Mouse (Mus musculus) kidney, postnatal 0 days (tissue): ENCODE data around the gene Igsf9b. TPM values are rescaled to one million over a fixed set of nuclear protein-coding genes. Genes with fewer than 3 reads are reported as not detected.
A peak's percentile ranks its signal among the peaks of the same experiment; 100 is the strongest.

Experiments
- ATAC-seq: fragments of 200-750 bp; cut with Nextera tagmentation; replicated peaks from 2 replicates; pipeline ENCODE4 v1.8.0; 2017; ENCODE audit warnings: low read depth, moderate number of reproducible peaks, moderate TSS enrichment, moderate library complexity; ENCODE audit not compliant: low FRiP score
- DNase-seq: peaks from one replicate; pipeline ENCODE4 v3.0.0-alpha.2; 2016; ENCODE audit warnings: low spot score
- H3K27ac ChIP-seq: fragments of 300-500 bp; sonication (generic); 2 replicates; pipeline ENCODE4 v1.5.1; 2014; ENCODE audit warnings: mild to moderate bottlenecking
- H3K27me3 ChIP-seq: fragments of 300-500 bp; sonication (generic); 2 replicates; pipeline ENCODE4 v1.6.1; 2014; ENCODE audit warnings: low read length, mixed read lengths; ENCODE audit not compliant: insufficient read depth
- H3K36me3 ChIP-seq: fragments of 300-500 bp; sonication (generic); 2 replicates; pipeline ENCODE4 v1.6.1; 2014; ENCODE audit warnings: low read length, mixed read lengths; ENCODE audit not compliant: insufficient read depth
- H3K4me1 ChIP-seq: fragments of 300-500 bp; sonication (generic); replicated peaks from 2 replicates; pipeline ENCODE4 v1.6.1; 2014; ENCODE audit warnings: antibody characterized with exemption, low read length, mixed read lengths; ENCODE audit not compliant: insufficient read depth
- H3K4me2 ChIP-seq: fragments of 300-500 bp; sonication (generic); 2 replicates; pipeline ENCODE4 v1.6.1; 2014; ENCODE audit warnings: mild to moderate bottlenecking, low read length, moderate library complexity, mixed read lengths
- H3K4me3 ChIP-seq: fragments of 300-500 bp; sonication (generic); replicated peaks from 2 replicates; pipeline ENCODE4 v1.5.1; 2014; ENCODE audit warnings: low read depth, low read length
- H3K9ac ChIP-seq: fragments of 300-500 bp; sonication (generic); 2 replicates; pipeline ENCODE4 v1.6.1; 2014; ENCODE audit warnings: low read depth, low read length
- H3K9me3 ChIP-seq: fragments of 300-500 bp; sonication (generic); replicated peaks from 2 replicates; pipeline ENCODE4 v1.6.1; 2016; ENCODE audit warnings: low read length, inconsistent platforms, mixed read lengths
- CTCF ChIP-seq: IDR thresholded peaks from 2 replicates; pipeline ENCODE4 v1.5.1; 2016; ENCODE audit warnings: antibody characterized with exemption, low read depth, mild to moderate bottlenecking, moderate library complexity
- WGBS: fragments of 180-500 bp; shearing (Covaris S2); extraction: QIAGEN DNeasy Blood & Tissue Kit; methylation state at CpG from one replicate; pipeline ENCODE4 v1.1.7; 2014; 5-methylcytosine and 5-hydroxymethylcytosine counted together
- polyA plus RNA-seq: library from polyadenylated mRNA; unstranded; fragments of >200 nt; fragmentation: Nextera tagmentation; extraction: Ambion mirVana; gene quantifications from 2 replicates; pipeline ENCODE4 v1.2.1, GENCODE M21; 2015

Igsf9b gene
- polyA plus RNA-seq, 1 experiment from 2014 or later, result 1.0 TPM

DNA sequence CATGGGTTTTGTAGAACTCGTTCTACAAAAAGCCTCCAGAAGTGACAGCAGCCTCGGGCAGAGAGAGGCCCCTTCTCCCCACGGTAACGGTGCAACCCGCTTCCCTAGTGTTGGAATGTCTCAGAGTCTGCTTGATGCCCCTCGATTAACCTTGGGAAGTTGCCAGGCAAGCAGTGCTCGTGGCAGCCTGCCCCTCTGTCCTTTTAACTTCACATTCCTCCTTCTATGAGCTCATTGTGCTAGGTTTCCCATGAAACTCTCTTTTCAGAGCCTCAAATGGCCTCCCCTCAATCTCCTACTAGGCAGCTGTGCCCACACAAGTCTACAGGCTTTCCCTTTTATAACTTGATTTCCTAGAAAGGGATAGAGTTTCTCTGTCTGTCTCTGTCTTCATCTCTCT is 10.6 kb upstream of the Igsf9b start:
- no peaks in the 10 kb centered on the region for H3K9me3 ChIP-seq
- 33% methylated on average over 7 of the region's 7 CpGs for WGBS
- no peaks in the 10 kb centered on the region for H3K27me3 ChIP-seq
- TF ChIP-seq CTCF, result no peak
- DNase-seq (no peak), ATAC-seq (no peak)
- H3K36me3 ChIP-seq, result no peaks in the 10 kb centered on the region
- H3K4me3 ChIP-seq, result no peak overlapping the region
- H3K4me2 ChIP-seq, result no peak overlapping the region
- H3K27ac ChIP-seq, result no peak overlapping the region
- H3K4me1 ChIP-seq, result no peaks in the 10 kb centered on the region
- no peak overlapping the region for H3K9ac ChIP-seq

DNA sequence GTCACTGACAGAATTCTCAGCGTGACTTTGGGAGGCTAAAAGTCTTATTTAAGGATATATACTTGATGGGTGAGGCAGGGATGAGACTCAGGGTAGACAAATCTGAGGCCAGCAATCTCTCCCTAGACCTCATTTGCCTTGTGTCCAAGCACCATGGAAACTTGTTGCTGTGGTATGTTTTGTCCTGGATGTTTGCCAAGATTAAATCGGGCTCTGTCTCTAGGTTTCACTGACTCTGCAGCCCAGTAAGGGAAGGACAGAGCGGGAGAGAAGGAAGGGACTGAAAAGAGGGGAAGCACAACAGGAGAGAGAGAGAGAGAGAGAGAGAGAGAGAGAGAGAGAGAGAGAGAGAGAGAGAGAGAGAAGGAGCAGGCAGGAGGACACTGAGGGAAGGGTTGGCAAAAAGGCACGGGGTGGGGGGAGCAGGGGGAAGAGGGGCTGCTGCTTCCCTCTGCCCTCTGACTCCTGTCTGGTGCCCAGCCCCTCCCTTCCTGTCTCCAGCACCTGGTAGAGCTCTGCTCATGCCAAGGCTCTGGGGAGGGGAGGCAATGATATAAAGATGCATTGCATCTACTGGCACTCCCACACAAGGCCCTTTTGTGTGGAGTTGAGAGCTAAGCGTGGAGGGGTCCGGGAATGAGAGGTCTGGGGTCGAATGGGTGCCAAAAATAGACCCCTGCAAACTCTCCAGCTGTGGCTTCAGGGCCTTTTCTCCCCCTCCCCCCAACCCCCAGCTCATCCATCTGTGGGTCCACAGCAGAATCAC is 9.3 kb upstream of the Igsf9b start:
- H3K4me2 ChIP-seq, result no peak overlapping the region
- 19% methylated on average over 7 of the region's 7 CpGs for WGBS
- no peak overlapping the region for H3K27ac ChIP-seq
- no peaks in the 10 kb centered on the region for H3K27me3 ChIP-seq
- DNase-seq, result peak; percentile 54
- H3K4me3 ChIP-seq, result no peak overlapping the region
- 0 out of 2 replicates have a peak, but pooled peaks have one; percentile 43 for ATAC-seq
- no peak for TF ChIP-seq CTCF
- H3K9me3 ChIP-seq, result no peaks in the 10 kb centered on the region
- H3K36me3 ChIP-seq, result no peaks in the 10 kb centered on the region
- H3K4me1 ChIP-seq, result no peaks in the 10 kb centered on the region
- H3K9ac ChIP-seq, result no peak overlapping the region

DNA sequence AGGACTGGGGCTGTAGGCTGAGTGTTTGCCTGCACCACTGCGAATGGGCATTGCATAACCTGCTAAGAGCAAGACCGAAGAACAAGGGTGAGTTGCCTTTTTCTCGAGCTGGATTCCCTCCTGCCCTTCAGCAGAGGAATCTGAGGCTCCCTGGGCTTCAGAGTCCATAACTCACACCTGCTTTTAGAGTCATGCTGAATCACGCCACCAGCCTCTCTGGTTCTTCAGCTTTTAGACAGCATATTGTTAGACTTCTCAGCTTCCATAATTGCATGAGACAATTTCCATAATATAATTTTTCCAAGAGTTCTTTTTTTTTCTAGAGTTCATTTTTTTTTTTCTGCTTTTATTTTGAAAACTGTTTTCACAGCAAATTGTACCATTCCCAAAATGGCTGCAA is 4.6 kb upstream of the Igsf9b start:
- Histone ChIP-seq H3K9me3 (no peaks in the 10 kb centered on the region), H3K27ac (no peak overlapping the region), H3K36me3 (no peaks in the 10 kb centered on the region), H3K9ac (no peak overlapping the region), H3K4me2 (no peak overlapping the region), H3K27me3 (peaks cover 4% of the 10 kb centered on the region; the same call in 1 of the 2 replicates), H3K4me1 (no peaks in the 10 kb centered on the region), H3K4me3 (no peak overlapping the region)
- TF ChIP-seq CTCF, result no peak
- ATAC-seq (no peak), DNase-seq (no peak)
- WGBS, result 71% methylated on average over 4 of the region's 4 CpGs

DNA sequence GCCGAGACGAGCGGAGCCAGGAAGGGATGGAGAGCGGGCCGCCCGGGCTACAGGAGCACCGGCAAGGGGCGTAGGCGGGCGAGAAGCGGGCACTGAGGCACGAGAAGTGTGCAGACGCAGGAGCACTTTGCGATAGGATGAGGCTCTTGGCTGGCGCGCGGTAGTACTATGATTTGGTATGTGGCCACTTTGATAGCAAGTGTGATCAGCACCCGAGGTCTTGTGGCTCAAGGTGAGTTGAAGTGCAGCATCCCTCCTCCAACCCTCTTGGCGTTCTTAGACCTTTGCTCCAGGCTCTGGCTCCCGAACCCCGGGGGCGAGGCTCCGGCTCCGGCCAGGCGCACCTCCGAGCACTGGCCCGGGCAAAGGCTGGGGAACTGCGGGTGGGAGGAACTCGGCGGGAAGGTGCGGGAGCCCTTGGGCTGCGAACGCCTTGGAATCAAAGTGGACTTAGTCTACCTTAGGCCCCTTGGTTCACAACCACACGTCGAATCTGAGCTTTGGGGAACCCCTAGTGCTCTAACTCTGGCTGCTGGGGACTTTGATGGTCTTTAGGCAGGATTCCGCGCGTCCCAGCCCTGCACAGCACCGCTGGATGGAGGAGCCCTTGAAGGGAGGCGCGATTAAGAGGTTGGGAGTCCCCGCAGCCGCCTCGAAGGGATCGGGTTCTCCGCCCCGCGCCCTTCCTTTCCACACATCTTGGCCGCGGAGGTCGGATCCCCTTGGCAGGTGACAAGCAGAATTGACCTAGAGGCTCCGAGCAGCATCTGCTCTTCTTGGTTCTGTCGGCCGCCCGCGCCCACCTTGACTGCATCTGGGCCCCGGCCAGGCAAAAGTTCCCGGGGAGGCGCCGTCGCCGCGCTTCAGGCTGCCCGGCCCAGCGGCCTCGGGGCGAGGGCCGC is 533 bp downstream of the Igsf9b start:
- ATAC-seq, result 0 out of 2 replicates have a peak, but pooled peaks have one; percentile 5

DNA sequence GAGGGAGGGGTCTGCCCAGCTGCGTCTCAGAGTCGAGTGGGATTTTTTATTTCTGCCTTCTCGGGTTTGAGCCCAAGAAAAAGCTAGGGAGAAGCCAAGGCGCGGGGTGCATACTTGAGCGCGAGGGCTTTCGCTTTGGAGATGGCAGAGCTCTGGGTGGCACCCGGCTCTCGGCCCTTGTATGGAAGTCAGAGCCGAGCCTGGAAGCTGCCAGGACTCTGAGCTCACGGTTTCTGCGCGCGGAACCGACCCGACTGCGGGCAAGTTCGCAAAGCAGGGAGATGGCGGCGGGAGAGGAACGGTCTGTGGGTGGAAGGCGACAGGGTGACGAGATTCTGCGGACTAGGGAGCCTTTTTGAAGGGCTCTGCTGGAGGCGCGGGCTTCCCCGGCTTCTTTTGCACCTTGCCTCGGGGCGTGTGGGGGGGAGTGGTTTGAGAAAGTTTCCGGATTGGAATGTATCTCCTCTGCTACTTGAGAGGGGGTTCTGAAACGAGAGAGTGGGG is 1.2 kb downstream of the Igsf9b start:
- no peak for TF ChIP-seq CTCF
- H3K9me3 ChIP-seq, result no peaks in the 10 kb centered on the region; the same call in 1 of the 2 replicates
- H3K4me1 ChIP-seq, result peaks cover 7% of the 10 kb centered on the region; the same call in 1 of the 2 replicates
- H3K27me3 ChIP-seq, result peaks cover 17% of the 10 kb centered on the region; the same call in 1 of the 2 replicates
- ATAC-seq, result no peak
- H3K4me3 ChIP-seq, result peak overlapping the region; percentile 54
- DNase-seq, result no peak
- H3K36me3 ChIP-seq, result no peaks in the 10 kb centered on the region
- H3K4me2 ChIP-seq, result peak overlapping the region; percentile 79
- 1% methylated on average over 32 of the region's 32 CpGs for WGBS
- no peak overlapping the region for H3K9ac ChIP-seq
- H3K27ac ChIP-seq, result no peak overlapping the region

More for the DNA sequence above, 533 bp downstream of the Igsf9b start:
- no peaks in the 10 kb centered on the region for H3K36me3 ChIP-seq
- H3K4me2 ChIP-seq, result peak overlapping the region; percentile 79
- peaks cover 17% of the 10 kb centered on the region; the same call in 1 of the 2 replicates for H3K27me3 ChIP-seq
- no peaks in the 10 kb centered on the region; the same call in 1 of the 2 replicates for H3K9me3 ChIP-seq
- DNase-seq, result no peak
- whole genome bisulfite sequencing, result under 1% methylated on average over 68 of the region's 68 CpGs
- no peak overlapping the region for H3K9ac ChIP-seq
- peak overlapping the region; percentile 54 for H3K4me3 ChIP-seq
- TF ChIP-seq CTCF, result no peak
- H3K27ac ChIP-seq, result no peak overlapping the region
- H3K4me1 ChIP-seq, result peaks cover 7% of the 10 kb centered on the region; the same call in 1 of the 2 replicates

DNA sequence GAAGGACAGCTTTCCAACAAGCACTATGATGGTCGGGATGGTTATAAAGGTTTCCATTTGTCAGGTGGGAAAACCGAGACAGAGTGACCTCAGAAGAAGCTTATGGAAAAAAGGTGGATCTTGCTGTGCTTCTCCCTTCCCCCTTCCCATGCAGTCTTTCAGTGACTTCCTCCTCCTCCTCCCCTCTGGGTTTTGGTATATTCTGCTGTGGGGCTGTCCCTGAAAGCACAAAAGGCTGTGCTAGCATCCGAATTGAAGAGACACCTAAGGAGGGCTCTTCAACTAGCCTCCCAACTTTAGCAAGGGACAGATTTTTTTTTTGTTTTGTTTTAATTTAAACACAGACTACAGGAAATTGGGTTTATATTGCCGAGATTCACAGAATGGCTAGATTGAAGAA is 1.7 kb downstream of the Igsf9b start:
- peaks cover 17% of the 10 kb centered on the region; the same call in 1 of the 2 replicates for H3K27me3 ChIP-seq
- ATAC-seq (no peak), DNase-seq (no peak)
- no peak overlapping the region for H3K9ac ChIP-seq
- H3K36me3 ChIP-seq, result no peaks in the 10 kb centered on the region
- H3K4me1 ChIP-seq, result peaks cover 7% of the 10 kb centered on the region; the same call in 1 of the 2 replicates
- H3K4me3 ChIP-seq, result no peak overlapping the region
- TF ChIP-seq CTCF, result no peak
- WGBS, result 12% methylated on average over 4 of the region's 4 CpGs
- no peak overlapping the region for H3K27ac ChIP-seq
- peak overlapping the region; percentile 79 for H3K4me2 ChIP-seq
- no peaks in the 10 kb centered on the region; the same call in 1 of the 2 replicates for H3K9me3 ChIP-seq
